Mouse (Mus musculus) erythroblast, embryonic 14.5 days (primary cell): ENCODE results near the gene Ropn1l. TPM values are rescaled to one million over a fixed set of nuclear protein-coding genes. Genes with fewer than 3 reads are reported as not detected.

Experiments used
- H3K27me3 ChIP-seq: 2 replicates; pipeline ENCODE4 v1.6.1; 2012; ENCODE audit warnings: inconsistent platforms; ENCODE audit not compliant: control insufficient read depth
- H3K36me3 ChIP-seq: 2 replicates; pipeline ENCODE4 v1.6.1; 2012; ENCODE audit warnings: mild to moderate bottlenecking, inconsistent platforms; ENCODE audit not compliant: control insufficient read depth
- H3K4me1 ChIP-seq: 2 replicates; pipeline ENCODE4 v1.6.1; 2012; ENCODE audit warnings: inconsistent platforms; ENCODE audit not compliant: control insufficient read depth
- H3K4me3 ChIP-seq: replicated peaks from 2 replicates; pipeline ENCODE3; 2012; ENCODE audit warnings: moderate library complexity, mild to moderate bottlenecking, inconsistent platforms
- H3K9me3 ChIP-seq: 2 replicates; pipeline ENCODE4 v1.6.1; 2012; ENCODE audit warnings: low read length, inconsistent platforms, mixed read lengths; ENCODE audit not compliant: control insufficient read depth
- GATA1 ChIP-seq: IDR thresholded peaks from 2 replicates; pipeline ENCODE4 v1.6.1; 2012; ENCODE audit warnings: low read length, inconsistent platforms, mixed read lengths
- TAL1 ChIP-seq: IDR thresholded peaks from 3 replicates; pipeline ENCODE4 v1.6.1; 2012; ENCODE audit warnings: low read length, inconsistent platforms, mixed read lengths
- polyA plus RNA-seq: library from polyadenylated mRNA; stranded (reverse); fragments of >175 nt; gene quantifications from 2 replicates; pipeline ENCODE4 v1.2.3, GENCODE M21; 2012

Gene Ropn1l
- polyA plus RNA-seq, 1 experiment: 0.13 TPM

DNA sequence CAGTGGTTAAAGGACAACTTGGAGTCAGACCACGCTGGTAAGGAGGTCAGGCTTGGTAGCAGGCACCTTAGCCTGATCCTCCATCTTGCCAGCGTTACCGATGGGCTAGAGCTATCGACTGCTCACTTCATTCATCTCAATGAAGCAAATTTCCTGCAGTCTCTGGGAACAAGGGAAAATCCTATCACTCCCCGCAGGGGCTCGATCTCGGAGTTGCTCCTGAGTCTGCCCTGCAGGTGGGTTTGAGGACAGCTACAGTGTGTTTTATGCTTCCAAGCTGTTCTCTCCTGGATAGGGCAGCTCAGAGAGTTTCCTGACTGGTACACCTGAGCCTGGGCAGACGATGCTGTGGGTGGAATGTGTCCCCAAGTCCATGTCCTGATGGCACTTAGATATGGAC lies 49.2 kb downstream of the Ropn1l start:
- H3K4me1 ChIP-seq: no peaks in the 10 kb centered on the region
- no peaks in the 10 kb centered on the region for H3K9me3 ChIP-seq
- H3K27me3 ChIP-seq: no peaks in the 10 kb centered on the region
- H3K4me3 ChIP-seq: no peak overlapping the region
- no peaks in the 10 kb centered on the region for H3K36me3 ChIP-seq
- no peak for TF ChIP-seq TAL1
- TF ChIP-seq GATA1: no peak

DNA sequence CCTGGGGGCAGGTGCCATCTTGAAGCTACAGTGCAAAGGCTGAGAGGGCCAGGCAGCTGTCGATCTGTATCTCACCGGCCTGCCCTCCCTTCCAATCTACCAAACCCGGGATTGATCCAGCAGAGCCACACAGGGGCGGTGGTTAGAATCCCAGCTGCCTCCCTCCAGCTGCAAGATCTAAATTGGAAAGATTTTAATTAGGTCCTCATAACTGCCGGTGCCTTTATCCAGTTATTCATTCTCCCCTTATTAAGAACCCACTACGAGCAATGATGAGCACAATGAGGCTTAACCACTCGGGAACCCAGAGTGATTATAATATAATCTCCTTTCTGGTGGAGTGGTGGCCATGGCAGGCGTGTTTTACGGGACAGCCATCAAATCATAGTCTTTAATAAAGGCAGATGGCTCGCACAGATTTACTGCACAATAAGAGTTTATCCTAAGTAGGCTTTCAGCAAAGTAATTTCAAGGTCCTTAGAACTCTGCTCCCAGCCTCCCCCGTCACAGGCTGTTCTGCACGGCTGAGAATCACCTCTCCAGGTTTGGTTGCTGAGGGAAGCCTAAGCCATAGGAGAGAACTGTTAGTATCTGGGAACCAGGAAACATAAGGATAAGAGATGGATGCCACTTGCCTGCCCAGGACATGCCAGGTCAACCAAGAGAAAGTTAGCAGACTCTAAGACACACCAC lies 51.2 kb downstream of the Ropn1l start:
- no peak for TF ChIP-seq TAL1
- TF ChIP-seq GATA1: no peak
- Histone ChIP-seq H3K9me3 (no peaks in the 10 kb centered on the region), H3K4me3 (no peak overlapping the region), H3K4me1 (no peaks in the 10 kb centered on the region), H3K27me3 (no peaks in the 10 kb centered on the region), H3K36me3 (no peaks in the 10 kb centered on the region)

DNA sequence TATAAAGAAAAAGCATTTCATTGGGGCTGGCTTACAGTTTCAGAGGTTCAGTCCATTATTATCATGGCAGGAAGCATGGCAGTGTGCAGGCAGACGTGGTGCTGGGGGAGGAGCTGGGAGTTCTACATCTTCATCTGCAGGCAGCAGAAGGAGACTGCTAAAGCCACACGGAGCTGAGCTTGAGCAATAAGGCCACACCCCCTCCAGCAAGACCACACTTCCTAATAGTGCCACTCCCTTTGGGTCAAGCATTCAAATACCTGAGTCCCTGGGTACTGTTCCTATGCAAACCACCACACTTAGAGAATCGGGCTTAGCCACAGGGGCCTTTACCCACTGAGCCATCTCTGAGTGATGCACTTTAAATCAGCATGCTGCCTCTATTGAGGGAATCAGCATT lies 52.6 kb downstream of the Ropn1l start:
- Histone ChIP-seq H3K9me3 (no peaks in the 10 kb centered on the region), H3K4me1 (no peaks in the 10 kb centered on the region), H3K4me3 (no peak overlapping the region), H3K36me3 (no peaks in the 10 kb centered on the region), H3K27me3 (no peaks in the 10 kb centered on the region)
- no peak for TF ChIP-seq TAL1
- TF ChIP-seq GATA1: no peak

DNA sequence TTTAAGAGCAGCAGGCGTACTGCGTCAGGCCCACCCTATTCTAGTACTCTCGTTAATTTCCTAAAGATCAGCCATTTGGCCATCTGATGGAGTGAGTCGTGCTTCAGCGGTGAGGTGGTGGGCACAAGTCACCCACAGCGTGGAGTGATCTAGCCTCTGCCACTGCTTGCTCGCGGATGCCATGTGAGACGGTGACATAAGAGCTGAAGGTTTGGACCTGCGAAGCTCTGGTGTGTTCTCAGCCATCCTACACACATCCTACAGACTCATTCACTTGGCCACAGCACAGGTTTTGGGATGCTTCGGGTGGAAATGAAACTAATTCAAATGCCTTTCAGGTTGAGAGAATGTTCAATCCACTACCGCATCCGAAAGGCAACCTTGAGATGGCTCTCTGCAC lies 54.8 kb downstream of the Ropn1l start:
- TF ChIP-seq TAL1 (no peak), GATA1 (no peak)

DNA sequence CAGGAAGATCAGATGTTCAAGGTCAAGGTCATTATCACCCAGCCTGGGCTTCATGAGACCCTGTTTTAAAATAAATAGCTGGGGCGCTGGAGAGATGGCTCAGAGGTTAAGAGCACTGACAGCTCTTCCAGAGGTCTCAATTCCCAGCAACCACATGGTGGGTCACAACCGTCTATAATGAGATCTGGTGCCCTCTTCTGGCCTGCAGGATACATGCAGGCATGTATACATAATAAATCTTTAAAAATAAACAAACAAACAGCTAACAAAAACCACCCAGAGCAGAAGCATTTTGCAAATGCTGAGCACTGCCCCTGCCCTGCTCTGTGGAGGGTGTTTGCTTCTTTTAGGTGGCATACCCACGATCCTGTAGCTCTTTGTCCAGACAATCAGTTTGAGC lies 56.2 kb downstream of the Ropn1l start:
- H3K36me3 ChIP-seq: no peaks in the 10 kb centered on the region
- no peaks in the 10 kb centered on the region for H3K27me3 ChIP-seq
- no peaks in the 10 kb centered on the region for H3K4me1 ChIP-seq
- no peak overlapping the region for H3K4me3 ChIP-seq
- no peaks in the 10 kb centered on the region for H3K9me3 ChIP-seq
- TF ChIP-seq GATA1 (no peak), TAL1 (no peak)

More for the DNA sequence above, 54.8 kb downstream of the Ropn1l start:
- Histone ChIP-seq H3K36me3 (no peaks in the 10 kb centered on the region), H3K27me3 (no peaks in the 10 kb centered on the region), H3K9me3 (no peaks in the 10 kb centered on the region), H3K4me3 (no peak overlapping the region), H3K4me1 (no peaks in the 10 kb centered on the region)

DNA sequence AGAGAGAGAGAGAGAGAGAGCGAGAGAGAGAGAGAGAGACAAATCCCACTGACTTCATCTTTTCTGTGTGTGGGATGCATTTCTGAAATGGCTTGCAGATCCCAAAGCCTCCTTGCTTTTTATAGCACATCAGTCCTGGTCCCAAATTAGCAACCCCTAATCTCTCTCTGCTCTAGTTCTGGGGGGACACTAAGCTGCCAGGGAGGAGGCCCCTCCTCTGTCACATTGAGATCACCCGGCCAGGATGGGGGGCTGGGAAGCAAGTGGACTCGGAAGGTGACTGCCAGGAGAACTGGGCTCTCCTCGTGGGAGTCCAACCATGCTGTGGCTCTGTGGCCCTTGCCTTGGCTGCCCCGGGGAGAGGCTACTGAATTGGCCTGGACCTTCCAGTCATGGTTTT lies 56.8 kb downstream of the Ropn1l start:
- no peaks in the 10 kb centered on the region for H3K4me1 ChIP-seq
- H3K36me3 ChIP-seq: no peaks in the 10 kb centered on the region
- H3K27me3 ChIP-seq: no peaks in the 10 kb centered on the region
- no peaks in the 10 kb centered on the region for H3K9me3 ChIP-seq
- TF ChIP-seq TAL1 (no peak), GATA1 (no peak)
- H3K4me3 ChIP-seq: no peak overlapping the region

DNA sequence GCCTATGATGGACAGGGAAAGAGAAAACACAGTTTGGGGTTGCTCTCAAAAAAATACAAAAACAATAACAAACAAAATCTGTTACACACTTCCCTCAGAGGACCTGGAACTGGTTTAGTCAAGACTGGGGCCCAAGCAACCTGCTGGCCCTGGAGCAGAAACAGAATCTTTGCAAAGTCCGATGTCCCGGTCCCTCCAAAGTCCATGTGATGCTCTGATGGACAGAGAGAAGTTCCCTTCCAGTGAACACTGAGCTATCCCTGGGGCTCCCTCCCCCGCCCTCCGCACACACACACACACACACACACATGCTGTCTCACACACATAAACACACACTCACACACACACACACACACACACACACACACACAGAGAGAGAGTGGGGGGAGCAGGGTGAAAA lies 57.6 kb downstream of the Ropn1l start:
- H3K4me1 ChIP-seq: no peaks in the 10 kb centered on the region
- no peaks in the 10 kb centered on the region for H3K9me3 ChIP-seq
- no peaks in the 10 kb centered on the region for H3K27me3 ChIP-seq
- no peak for TF ChIP-seq GATA1
- no peak for TF ChIP-seq TAL1
- H3K36me3 ChIP-seq: no peaks in the 10 kb centered on the region
- no peak overlapping the region for H3K4me3 ChIP-seq

DNA sequence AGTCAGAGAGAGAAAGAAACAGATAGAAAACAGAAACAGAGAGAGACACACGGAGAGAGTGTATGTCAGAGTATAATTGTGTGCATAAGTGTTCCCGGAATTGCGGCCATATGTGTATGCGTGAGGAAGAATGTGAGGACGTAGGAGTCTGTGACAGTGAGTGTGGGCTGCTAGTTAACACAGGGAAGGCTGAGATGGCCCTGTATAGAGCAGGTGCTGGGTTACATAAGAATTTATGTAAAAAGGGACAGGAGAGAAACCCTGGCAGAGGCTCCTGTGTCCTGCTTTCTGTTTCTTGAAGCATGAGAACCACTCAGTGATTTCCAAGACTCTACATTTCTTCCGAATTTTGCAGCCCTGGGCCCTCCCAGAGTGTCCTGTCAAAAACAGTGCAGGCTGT lies 60.1 kb downstream of the Ropn1l start:
- Histone ChIP-seq H3K4me1 (no peaks in the 10 kb centered on the region), H3K27me3 (no peaks in the 10 kb centered on the region), H3K4me3 (no peak overlapping the region), H3K36me3 (no peaks in the 10 kb centered on the region), H3K9me3 (no peaks in the 10 kb centered on the region)
- TF ChIP-seq TAL1 (no peak), GATA1 (no peak)

DNA sequence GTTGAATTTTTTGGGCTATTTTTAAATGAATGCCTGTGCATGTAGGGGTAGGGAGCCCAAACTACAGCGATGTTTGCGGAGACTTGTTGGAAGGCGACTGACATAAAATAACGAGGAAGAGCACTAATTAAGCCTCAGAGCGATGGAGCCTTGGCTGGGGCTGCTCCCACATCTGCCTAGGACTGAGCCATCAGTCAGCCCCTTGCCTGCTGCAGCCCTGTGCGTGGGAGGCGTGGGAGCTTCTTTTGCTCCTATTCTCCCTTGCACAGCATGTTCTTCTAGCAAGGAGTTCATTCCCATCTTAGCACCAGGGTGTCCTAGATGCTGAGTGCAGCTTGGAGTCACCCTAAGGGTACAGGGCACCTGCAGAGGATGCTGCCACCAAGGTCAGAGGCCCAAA lies 60.8 kb downstream of the Ropn1l start:
- no peak overlapping the region for H3K4me3 ChIP-seq
- 0 out of 2 replicates have a peak, but pooled peaks cover under 1% of the 10 kb centered on the region for H3K9me3 ChIP-seq
- TF ChIP-seq GATA1 (no peak), TAL1 (no peak)
- H3K36me3 ChIP-seq: no peaks in the 10 kb centered on the region
- no peaks in the 10 kb centered on the region for H3K27me3 ChIP-seq
- H3K4me1 ChIP-seq: no peaks in the 10 kb centered on the region

DNA sequence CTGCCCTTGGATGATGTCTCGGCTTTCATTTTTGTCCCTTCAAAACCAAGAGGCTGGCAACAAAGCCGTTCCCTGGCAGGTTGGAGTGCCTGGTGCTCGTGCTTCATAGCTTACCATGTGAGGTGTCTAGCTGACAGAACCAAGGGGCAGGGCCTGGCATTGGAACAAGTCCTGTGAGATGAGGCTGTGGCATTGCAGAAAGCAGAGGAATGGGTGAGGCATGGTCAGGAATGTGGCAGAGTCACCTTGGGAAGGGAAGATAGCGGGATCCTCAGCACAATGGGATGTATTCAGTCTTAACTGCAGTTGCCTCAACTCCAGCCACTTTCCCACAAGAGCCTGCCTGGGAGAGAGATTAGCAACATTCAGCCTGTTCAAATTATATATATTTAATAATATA lies 61.4 kb downstream of the Ropn1l start:
- 0 out of 2 replicates have a peak, but pooled peaks cover 2% of the 10 kb centered on the region for H3K9me3 ChIP-seq
- TF ChIP-seq TAL1 (no peak), GATA1 (no peak)
- H3K4me1 ChIP-seq: no peaks in the 10 kb centered on the region
- H3K36me3 ChIP-seq: no peaks in the 10 kb centered on the region
- H3K27me3 ChIP-seq: no peaks in the 10 kb centered on the region
- H3K4me3 ChIP-seq: no peak overlapping the region

Other genes starting within 250 kb of the Ropn1l start
- 2.0 and 2.1 TPM in 2 replicates for gene Dap, start 229.4 kb downstream of the Ropn1l start, polyA plus RNA-seq
- 0.04 TPM in 1 of 2 replicates, not detected in the other for gene Ankrd33b, start 86.0 kb downstream of the Ropn1l start, polyA plus RNA-seq
- gene March6, start 77.3 kb upstream of the Ropn1l start, polyA plus RNA-seq: 2.0 and 2.7 TPM in 2 replicates
- gene Cmbl, start 111.7 kb upstream of the Ropn1l start, polyA plus RNA-seq: not detected in 2 replicates
- 2.6 and 3.0 TPM in 2 replicates for gene Cct5, start 148.1 kb upstream of the Ropn1l start, polyA plus RNA-seq
- 0.48 and 0.71 TPM in 2 replicates for gene Fam173b, start 148.1 kb upstream of the Ropn1l start, polyA plus RNA-seq